ENCODE assay signal across 22 mouse cellular contexts in the genomic region with DNA sequence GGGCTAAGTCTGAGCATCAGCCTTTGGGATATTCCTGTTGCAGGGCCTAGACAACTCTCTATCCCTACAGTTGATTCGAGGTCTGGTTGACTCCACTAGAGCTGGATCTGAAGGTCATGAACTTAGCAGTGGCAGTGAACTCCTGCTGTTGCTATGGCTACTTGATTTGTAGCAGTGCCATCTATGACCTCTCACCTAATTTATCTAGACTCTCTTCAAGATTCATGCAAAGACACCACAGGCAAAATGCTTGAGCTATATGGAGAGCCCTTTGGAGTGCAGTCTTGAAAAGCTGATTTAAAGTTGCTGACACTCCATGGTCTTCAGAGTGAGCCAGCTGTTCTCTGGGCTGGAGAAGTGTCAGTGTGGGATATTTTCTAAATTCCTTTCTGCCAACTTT.
"Had no signal": no experiment of that assay in that cellular context is flagged by ENCODE, and none has a peak within 500 bp of the region (broad histone marks: within the 10 kb centered on the region; RNA-seq: fewer than 3 reads in every experiment).

No protein-coding gene starts in this region.

- DNase-seq: kidney, adult 18-20 months; kidney, adult 9 months; kidney, postnatal 14 days; kidney, postnatal 4 days; left cerebral cortex, postnatal 4 days; lung, adult 2 months; lung, postnatal 10 days; right cerebral cortex, adult 18-20 months; right cerebral cortex, postnatal 14 days; right cerebral cortex, postnatal 4 days; thymus, postnatal 25 days had no signal

- H3K36me3 ChIP-seq: limb, embryonic 12.5 days; limb, embryonic 15.5 days; liver, embryonic 12.5 days; liver, embryonic 15.5 days; midbrain, embryonic 10.5 days; midbrain, embryonic 13.5 days; neural tube, embryonic 13.5 days; stomach, embryonic 15.5 days had no signal

- H3K27ac ChIP-seq: limb, embryonic 12.5 days; limb, embryonic 15.5 days; liver, embryonic 12.5 days; liver, embryonic 15.5 days; macrophage; midbrain, embryonic 10.5 days; midbrain, embryonic 13.5 days; neural tube, embryonic 13.5 days; stomach, embryonic 15.5 days had no signal

- H3K4me1 ChIP-seq: limb, embryonic 12.5 days; limb, embryonic 15.5 days; liver, embryonic 12.5 days; liver, embryonic 15.5 days; midbrain, embryonic 13.5 days; neural tube, embryonic 13.5 days; stomach, embryonic 15.5 days had no signal

- H3K27me3 ChIP-seq: limb, embryonic 12.5 days; limb, embryonic 15.5 days; liver, embryonic 12.5 days; liver, embryonic 15.5 days; midbrain, embryonic 13.5 days; neural tube, embryonic 13.5 days; stomach, embryonic 15.5 days had no signal

- ATAC-seq: liver, embryonic 12.5 days; midbrain, embryonic 13.5 days; midbrain, embryonic 16.5 days had no signal

- H3K9me3 ChIP-seq: limb, embryonic 12.5 days; limb, embryonic 15.5 days; liver, embryonic 12.5 days; liver, embryonic 15.5 days; midbrain, embryonic 10.5 days; midbrain, embryonic 13.5 days; neural tube, embryonic 13.5 days; stomach, embryonic 15.5 days had no signal

- H3K4me2 ChIP-seq: limb, embryonic 12.5 days; limb, embryonic 15.5 days; liver, embryonic 12.5 days; liver, embryonic 15.5 days; midbrain, embryonic 13.5 days; neural tube, embryonic 13.5 days; stomach, embryonic 15.5 days had no signal

- H3K4me3 ChIP-seq: limb, embryonic 12.5 days; limb, embryonic 15.5 days; liver, embryonic 12.5 days; liver, embryonic 15.5 days; midbrain, embryonic 10.5 days; midbrain, embryonic 13.5 days; myocyte; neural tube, embryonic 13.5 days; stomach, embryonic 15.5 days had no signal

- H3K9ac ChIP-seq: limb, embryonic 12.5 days; limb, embryonic 15.5 days; liver, embryonic 12.5 days; liver, embryonic 15.5 days; midbrain, embryonic 13.5 days; neural tube, embryonic 13.5 days; stomach, embryonic 15.5 days had no signal
